Comparison of ENCODE assay signal across 1 mouse cellular context in genomic region chr15:103313495-103314095, GRCm38 (mm10).
A peak's percentile ranks its signal among the peaks of the same experiment; 100 is the strongest.
TF ChIP-seq lines count a peak whose summit lies in the region.

No protein-coding gene starts in this region.

TF ChIP-seq in CH12.LX, 34 proteins besides CTCF, POLR2A, EP300 and RAD21 (continued from another document):
- TF ChIP-seq ZC3H11A (IDR thresholded peaks at IDR 0.05; ENCODE audit: low read depth, low read length) (peak; percentile 32; the same call in 1 of the 2 replicates), E2F4 (IDR thresholded peaks at IDR 0.05; ENCODE audit: insufficient replicate concordance, low read depth, low read length) (no peak), JUN (IDR thresholded peaks at IDR 0.05; ENCODE audit: insufficient read depth, low read depth, low read length) (no peak), SMC3 (IDR thresholded peaks at IDR 0.05; ENCODE audit: low read depth, low read length) (peak; percentile 74), BHLHE40 (IDR thresholded peaks at IDR 0.05; ENCODE audit: low read depth, low read length) (no peak), MXI1 (IDR thresholded peaks at IDR 0.05; ENCODE audit: low read depth, low read length) (no peak), ZMIZ1 (IDR thresholded peaks at IDR 0.05; ENCODE audit: low read depth, low read length) (no peak), KAT2A (IDR thresholded peaks at IDR 0.05; ENCODE audit: insufficient replicate concordance, low read length) (no peak)
